Mouse (Mus musculus) embryonic facial prominence, embryonic 13.5 days (tissue): ENCODE measurements around the gene Vstm5. TPM values are rescaled to one million over a fixed set of nuclear protein-coding genes. Genes with fewer than 3 reads are reported as not detected.
"Not testable (repeated sequence)": the region's sequence is repeated elsewhere in the genome, so short reads cannot be mapped to it uniquely, and the experiment has no call there.

Experiments used
- ATAC-seq: fragments of 200-750 bp; cut with Nextera tagmentation; 2 replicates; pipeline ENCODE4 v1.8.0; 2017; ENCODE audit warnings: low read depth; ENCODE audit not compliant: insufficient number of reproducible peaks, insufficient read depth, low FRiP score, low TSS enrichment
- H3K27ac ChIP-seq: fragments of 300-500 bp; sonication (generic); 2 replicates; pipeline ENCODE4 v1.5.1; 2015; ENCODE audit warnings: moderate library complexity, mild to moderate bottlenecking, inconsistent platforms
- H3K27me3 ChIP-seq: fragments of 300-500 bp; sonication (generic); 2 replicates; pipeline ENCODE4 v1.6.1; 2015; ENCODE audit warnings: mild to moderate bottlenecking, inconsistent platforms
- H3K36me3 ChIP-seq: fragments of 300-500 bp; sonication (generic); 2 replicates; pipeline ENCODE4 v1.6.1; 2015; ENCODE audit warnings: mild to moderate bottlenecking, inconsistent platforms
- H3K4me1 ChIP-seq: fragments of 300-500 bp; sonication (generic); 2 replicates; pipeline ENCODE4 v1.6.1; 2015; ENCODE audit warnings: inconsistent platforms
- H3K4me2 ChIP-seq: fragments of 300-500 bp; sonication (generic); 2 replicates; pipeline ENCODE4 v1.6.1; 2015; ENCODE audit warnings: moderate library complexity, mild to moderate bottlenecking, inconsistent platforms
- H3K4me3 ChIP-seq: fragments of 300-500 bp; sonication (generic); 2 replicates; pipeline ENCODE4 v1.5.1; 2015; ENCODE audit warnings: mild to moderate bottlenecking, inconsistent platforms
- H3K9ac ChIP-seq: fragments of 300-500 bp; sonication (generic); 2 replicates; pipeline ENCODE4 v1.6.1; 2015; ENCODE audit warnings: mild to moderate bottlenecking, inconsistent platforms
- H3K9me3 ChIP-seq: fragments of 300-500 bp; sonication (generic); 2 replicates; pipeline ENCODE4 v1.6.1; 2016; ENCODE audit warnings: inconsistent platforms
- WGBS: fragments of 180-500 bp; shearing (Covaris S2); methylation state at CpG from one replicate; pipeline ENCODE4 v1.1.7; 2015; ENCODE audit warnings: mixed read lengths; 5-methylcytosine and 5-hydroxymethylcytosine counted together
- polyA plus RNA-seq: library from polyadenylated mRNA; unstranded; fragments of >200 nt; fragmentation: Nextera tagmentation; extraction: Ambion mirVana; gene quantifications from 2 replicates; pipeline ENCODE4 v1.2.1, GENCODE M21; 2015

The Vstm5 gene
- polyA plus RNA-seq, 1 experiment from 2014 or later, result 4.2 TPM

DNA sequence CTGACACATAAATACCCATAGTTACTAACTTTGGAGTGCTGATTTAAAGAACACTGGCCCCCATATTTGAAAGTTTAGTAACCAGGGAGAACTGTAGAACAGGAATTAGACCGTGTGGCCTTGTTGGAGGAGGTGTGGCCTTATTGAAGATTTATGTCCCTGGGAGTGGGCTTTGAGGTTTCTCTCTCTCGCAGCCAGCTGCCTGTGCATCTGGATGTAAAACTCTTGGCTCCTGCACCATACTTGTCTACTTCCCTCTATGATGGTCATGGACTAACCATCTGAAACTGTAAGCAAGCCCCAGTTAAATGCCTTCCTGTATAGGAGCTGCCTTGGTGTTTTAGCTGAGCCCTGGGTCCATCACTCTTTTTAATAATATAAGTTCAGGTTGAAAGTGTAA lies 59.6 kb downstream of the Vstm5 start:
- Histone ChIP-seq H3K9me3 (no peaks in the 10 kb centered on the region), H3K4me1 (peaks cover 6% of the 10 kb centered on the region; the same call in 1 of the 2 replicates), H3K4me2 (no peak overlapping the region), H3K4me3 (no peak overlapping the region), H3K27me3 (no peaks in the 10 kb centered on the region), H3K9ac (no peak overlapping the region), H3K27ac (no peak overlapping the region), H3K36me3 (no peaks in the 10 kb centered on the region)
- ATAC-seq, result no peak
- 73% methylated on average over 2 of the region's 2 CpGs for WGBS

DNA sequence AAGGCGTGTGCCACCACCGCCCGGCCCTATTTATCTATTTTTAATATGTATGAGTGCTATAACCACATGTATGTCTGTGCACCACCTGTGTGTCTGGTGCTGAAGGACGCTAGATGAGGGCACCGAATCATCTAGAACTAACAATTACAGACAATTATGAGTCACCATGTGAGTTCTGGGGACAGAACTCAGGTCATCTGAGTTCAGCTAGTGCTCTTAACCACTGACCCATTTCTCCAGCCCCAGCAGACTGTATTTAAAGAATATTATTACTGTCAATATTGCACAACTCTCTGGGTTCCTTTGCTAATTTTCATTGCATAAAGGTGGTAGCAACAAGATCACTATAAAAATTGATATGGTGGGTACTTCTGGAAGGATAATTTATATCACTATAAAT lies 61.2 kb downstream of the Vstm5 start:
- ATAC-seq, result no peak

GRCm38 (mm10) chr9:15301399-15301798 lies 62.6 kb downstream of the Vstm5 start:
- Histone ChIP-seq H3K9ac (0 out of 2 replicates have a peak overlapping the region, but pooled peaks have one; percentile 7), H3K27me3 (no peaks in the 10 kb centered on the region), H3K9me3 (no peaks in the 10 kb centered on the region), H3K4me1 (peaks cover 14% of the 10 kb centered on the region), H3K27ac (peak overlapping the region; percentile 51; the same call in 1 of the 2 replicates), H3K4me2 (0 out of 2 replicates have a peak overlapping the region, but pooled peaks have one; percentile 7), H3K4me3 (no peak overlapping the region), H3K36me3 (no peaks in the 10 kb centered on the region)
- 23% methylated on average over 6 of the region's 6 CpGs for WGBS
- no peak for ATAC-seq

More for the DNA sequence above, 61.2 kb downstream of the Vstm5 start:
- no peak overlapping the region for H3K4me2 ChIP-seq
- 85% methylated on average over 5 of the region's 5 CpGs for WGBS
- H3K4me1 ChIP-seq, result peaks cover 8% of the 10 kb centered on the region
- H3K36me3 ChIP-seq, result no peaks in the 10 kb centered on the region
- H3K9ac ChIP-seq, result no peak overlapping the region
- H3K4me3 ChIP-seq, result no peak overlapping the region
- no peaks in the 10 kb centered on the region for H3K9me3 ChIP-seq
- no peaks in the 10 kb centered on the region for H3K27me3 ChIP-seq
- H3K27ac ChIP-seq, result no peak overlapping the region

DNA sequence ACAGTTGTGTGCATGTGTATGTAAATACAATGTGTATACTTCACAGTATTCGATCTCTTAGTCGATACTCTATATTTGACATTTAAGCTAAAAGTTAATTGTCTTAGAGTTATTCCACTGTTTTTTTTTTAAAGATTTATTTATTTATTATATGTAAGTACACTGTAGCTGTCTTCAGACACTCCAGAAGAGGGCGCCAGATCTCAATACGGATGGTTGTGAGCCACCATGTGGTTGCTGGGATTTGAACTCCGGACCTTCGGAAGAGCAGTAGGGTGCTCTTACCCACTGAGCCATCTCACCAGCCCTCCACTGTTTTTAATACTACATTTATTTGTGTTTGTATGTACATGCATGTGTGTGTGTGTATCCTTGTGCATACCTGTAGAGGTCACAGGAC lies 63.2 kb downstream of the Vstm5 start:
- 81% methylated on average over 6 of the region's 6 CpGs for WGBS
- H3K4me2 ChIP-seq, H3K9ac ChIP-seq, ATAC-seq, H3K4me3 ChIP-seq, H3K36me3 ChIP-seq, H3K27me3 ChIP-seq, H3K9me3 ChIP-seq, H3K27ac ChIP-seq: not testable (repeated sequence)
- peaks cover 17% of the 10 kb centered on the region for H3K4me1 ChIP-seq

- 62% methylated on average over 2 of the region's 2 CpGs for whole genome bisulfite sequencing
- H3K9ac ChIP-seq, result no peak overlapping the region
- H3K4me3 ChIP-seq, result no peak overlapping the region
- H3K27ac ChIP-seq, result no peak overlapping the region
- peaks cover 5% of the 10 kb centered on the region for H3K36me3 ChIP-seq
- peaks cover 25% of the 10 kb centered on the region for H3K4me1 ChIP-seq
- no peaks in the 10 kb centered on the region for H3K27me3 ChIP-seq
- no peaks in the 10 kb centered on the region for H3K9me3 ChIP-seq
- no peak overlapping the region for H3K4me2 ChIP-seq
- no peak for ATAC-seq
Measured at GRCm38 (mm10) chr9:15302881-15303280, 64.0 kb downstream of the Vstm5 start.

- peak within 1 kb of the TSS; percentile 77 for H3K4me2 ChIP-seq
- H3K9me3 ChIP-seq, result no peaks in the 10 kb centered on the region
- peak within 1 kb of the TSS; percentile 88 for H3K27ac ChIP-seq
- H3K4me1 ChIP-seq, result peaks cover 36% of the 10 kb centered on the region
- peak; percentile 95 for ATAC-seq
- H3K27me3 ChIP-seq, result no peaks in the 10 kb centered on the region
- peak within 1 kb of the TSS; percentile 71 for H3K4me3 ChIP-seq
- peak within 1 kb of the TSS; percentile 94 for H3K9ac ChIP-seq
- 12% methylated on average over 45 of the region's 45 CpGs for WGBS
- H3K36me3 ChIP-seq, result peaks cover 32% of the 10 kb centered on the region
Measured at GRCm38 (mm10) chr9:15305503-15306397, 66.9 kb downstream of the Vstm5 start, which contains the start of gene Taf1d. Taf1d (plus strand) TSS chr9:15306214.

DNA sequence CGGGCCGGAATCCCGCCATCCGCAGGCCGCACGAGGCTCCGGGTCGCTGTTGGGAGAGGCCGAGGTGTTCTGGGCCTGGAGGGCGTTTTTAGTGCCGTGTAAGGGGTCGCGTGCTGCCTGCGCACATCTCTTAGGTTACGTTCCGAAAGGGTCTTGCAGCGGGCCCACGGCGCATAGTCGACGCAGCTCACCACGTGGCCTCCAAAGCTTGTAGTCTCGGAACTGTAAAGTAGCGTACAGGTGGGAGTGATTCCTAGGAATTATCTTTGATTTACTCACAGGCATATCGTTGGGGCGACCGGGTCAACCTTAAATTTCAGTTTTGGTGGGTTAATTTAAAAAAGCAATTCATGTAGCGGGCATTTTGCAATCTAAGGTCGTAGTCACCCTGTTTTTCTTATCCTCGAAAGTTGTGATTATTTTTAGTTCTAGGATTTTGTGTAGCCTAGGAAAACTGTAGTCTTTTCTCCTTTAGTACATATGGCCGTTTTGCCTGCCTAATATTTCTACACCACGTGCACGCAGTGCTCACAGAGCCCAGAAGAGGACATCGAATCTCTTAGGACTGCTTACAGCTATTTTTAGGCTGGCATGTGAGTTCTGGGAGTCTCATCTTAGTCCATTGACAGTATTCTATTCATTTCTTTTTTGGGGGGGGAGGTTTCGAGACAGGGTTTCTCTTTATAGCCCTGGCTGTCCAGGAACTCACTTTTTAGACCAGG lies 67.7 kb downstream of the Vstm5 start, which contains the start of gene 4931406C07Rik:
Gene 4931406C07Rik (minus strand): TSS at position 51 of the 722 bp plus-strand sequence.
- Histone ChIP-seq H3K4me3 (peak within 1 kb of the TSS; percentile 71), H3K27ac (peak within 1 kb of the TSS; percentile 88), H3K9me3 (no peaks in the 10 kb centered on the region), H3K4me1 (peaks cover 33% of the 10 kb centered on the region), H3K9ac (peak within 1 kb of the TSS; percentile 94), H3K27me3 (no peaks in the 10 kb centered on the region), H3K4me2 (peak within 1 kb of the TSS; percentile 77), H3K36me3 (peaks cover 39% of the 10 kb centered on the region)
- peak; percentile 75 for ATAC-seq
- under 1% methylated on average over 35 of the region's 35 CpGs for WGBS

DNA sequence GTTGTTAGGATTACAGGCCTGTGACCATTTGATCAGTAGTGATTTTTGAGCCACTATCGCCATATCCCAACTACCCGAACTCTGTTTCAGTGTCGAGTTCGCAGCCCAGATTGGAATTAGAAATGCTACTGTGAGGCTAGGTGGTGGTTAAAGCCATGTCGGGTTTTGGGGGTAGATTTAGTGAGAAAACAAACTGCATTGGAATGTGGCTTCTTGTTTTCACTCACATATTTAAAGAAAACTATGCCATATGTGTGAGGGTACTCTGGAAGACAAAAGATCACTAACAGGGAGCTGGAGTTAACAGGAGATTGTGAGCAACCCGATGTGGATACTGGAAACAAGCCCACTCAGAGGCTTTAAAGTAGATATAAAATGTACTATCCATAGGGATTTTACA lies 68.4 kb downstream of the Vstm5 start:
- Histone ChIP-seq H3K9ac (peak overlapping the region; percentile 94), H3K4me1 (peaks cover 31% of the 10 kb centered on the region), H3K9me3 (no peaks in the 10 kb centered on the region), H3K36me3 (peaks cover 46% of the 10 kb centered on the region), H3K27me3 (no peaks in the 10 kb centered on the region), H3K27ac (peak overlapping the region; percentile 88; the same call in 1 of the 2 replicates), H3K4me3 (peak overlapping the region; percentile 71), H3K4me2 (peak overlapping the region; percentile 77)
- ATAC-seq, result no peak
- 5% methylated on average over 6 of the region's 6 CpGs for WGBS

DNA sequence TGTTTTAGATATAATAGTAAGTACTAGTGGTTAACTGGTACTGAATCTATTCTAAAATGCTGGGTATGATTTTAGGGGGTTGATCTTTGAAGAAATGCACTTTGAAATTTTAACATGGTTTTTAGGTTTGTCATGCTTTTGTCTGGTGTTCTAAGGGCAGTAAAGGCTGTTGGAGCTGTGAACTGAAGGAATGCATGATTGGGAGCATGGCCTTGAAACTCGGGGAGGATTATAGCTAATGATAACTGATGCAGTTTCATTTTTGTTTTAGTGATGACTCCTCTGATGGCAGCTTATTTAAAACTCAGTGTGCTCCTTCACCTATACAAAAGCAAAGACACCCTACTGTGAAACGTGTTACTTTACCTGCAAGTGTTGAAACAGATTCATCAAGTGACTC lies 69.4 kb downstream of the Vstm5 start:
- no peak for ATAC-seq
- H3K9ac ChIP-seq, result no peak overlapping the region
- peaks cover 52% of the 10 kb centered on the region for H3K36me3 ChIP-seq
- peak overlapping the region; percentile 77; the same call in 1 of the 2 replicates for H3K4me2 ChIP-seq
- H3K9me3 ChIP-seq, result no peaks in the 10 kb centered on the region
- no peaks in the 10 kb centered on the region for H3K27me3 ChIP-seq
- H3K27ac ChIP-seq, result no peak overlapping the region
- WGBS, result 56% methylated on average over 2 of the region's 2 CpGs
- H3K4me3 ChIP-seq, result no peak overlapping the region
- peaks cover 31% of the 10 kb centered on the region for H3K4me1 ChIP-seq
